ENCODE assay signal across 8 mouse cellular contexts in genomic region chr7:75642846-75643563, GRCm38 (mm10).
A peak's percentile ranks its signal among the peaks of the same experiment; 100 is the strongest.
DNase-seq lines count a peak whose midpoint lies in the region; ATAC-seq and TF ChIP-seq lines count a peak whose summit lies in the region.

No protein-coding gene starts in this region.

- H3K9ac ChIP-seq in liver, embryonic 11.5 days (ENCODE audit: low read depth, low read length) = no peak overlapping the region
- H3K9ac ChIP-seq in limb, embryonic 11.5 days (ENCODE audit: low read length) = no peak overlapping the region

- H3K4me3 ChIP-seq in liver, embryonic 11.5 days (ENCODE audit: low read depth, low read length) = no peak overlapping the region
- peak overlapping the region; percentile 40 for H3K4me3 ChIP-seq in forebrain, embryonic 10.5 days
- no peak overlapping the region for H3K4me3 ChIP-seq in limb, embryonic 11.5 days (ENCODE audit: low read depth, low read length)
- peak overlapping the region; percentile 32; the same call in 1 of the 2 replicates for H3K4me3 ChIP-seq in small intestine, adult 2 months (ENCODE audit: low read depth, low read length)
- no peak overlapping the region for H3K4me3 ChIP-seq in thymus, adult 2 months (ENCODE audit: control insufficient read depth, insufficient read depth, low read length)

- no peak for DNase-seq in liver, embryonic 11.5 days (ENCODE audit: low spot score)
- DNase-seq in liver = no peak
- DNase-seq in forebrain, embryonic 10.5 days (ENCODE audit: extremely low spot score, low spot score) = no peak
- no peak for DNase-seq in limb, embryonic 11.5 days (ENCODE audit: low spot score)
- no peak for DNase-seq in adrenal gland, postnatal 14 days
- no peak for DNase-seq in thymus, adult 2 months
- DNase-seq in retina, postnatal 1 day = no peak

- no peak overlapping the region for H3K27ac ChIP-seq in liver, embryonic 11.5 days (ENCODE audit: low read depth, low read length)
- H3K27ac ChIP-seq in forebrain, embryonic 10.5 days = peak overlapping the region; percentile 70; the same call in 1 of the 2 replicates
- no peak overlapping the region for H3K27ac ChIP-seq in limb, embryonic 11.5 days (replicated peaks; ENCODE audit: low read depth, low read length)
- H3K27ac ChIP-seq in small intestine, adult 2 months (ENCODE audit: insufficient read depth, low read depth, low read length) = peak overlapping the region; percentile 19; the same call in 1 of the 2 replicates
- H3K27ac ChIP-seq in thymus, adult 2 months (ENCODE audit: control insufficient read depth, insufficient read depth, low read length) = no peak overlapping the region

- ATAC-seq in liver, embryonic 11.5 days (replicated peaks; ENCODE audit: low FRiP score) = no peak
- no peak for ATAC-seq in limb, embryonic 11.5 days (ENCODE audit: insufficient number of reproducible peaks, low FRiP score, low TSS enrichment, low read depth)

- no peaks in the 10 kb centered on the region for H3K9me3 ChIP-seq in liver, embryonic 11.5 days (ENCODE audit: control insufficient read depth, low read length)
- H3K9me3 ChIP-seq in forebrain, embryonic 10.5 days = no peaks in the 10 kb centered on the region
- H3K9me3 ChIP-seq in limb, embryonic 11.5 days (ENCODE audit: control insufficient read depth, low read length) = no peaks in the 10 kb centered on the region

- H3K27me3 ChIP-seq in liver, embryonic 11.5 days (replicated peaks; ENCODE audit: control insufficient read depth, insufficient read depth, low read length) = no peaks in the 10 kb centered on the region
- H3K27me3 ChIP-seq in forebrain, embryonic 10.5 days (ENCODE audit: poor library complexity, severe bottlenecking) = no peaks in the 10 kb centered on the region
- H3K27me3 ChIP-seq in limb, embryonic 11.5 days (ENCODE audit: control insufficient read depth, insufficient read depth, low read length) = no peaks in the 10 kb centered on the region
- no peaks in the 10 kb centered on the region for H3K27me3 ChIP-seq in small intestine, adult 2 months (ENCODE audit: control insufficient read depth, insufficient read depth, low read length)
- H3K27me3 ChIP-seq in thymus, adult 2 months (ENCODE audit: control insufficient read depth, insufficient read depth, low read length) = no peaks in the 10 kb centered on the region

- H3K4me2 ChIP-seq in liver, embryonic 11.5 days = peak overlapping the region; percentile 63
- H3K4me2 ChIP-seq in limb, embryonic 11.5 days (ENCODE audit: low read depth, severe bottlenecking) = peak overlapping the region; percentile 22; the same call in 1 of the 2 replicates

- H3K4me1 ChIP-seq in liver, embryonic 11.5 days (replicated peaks; ENCODE audit: control insufficient read depth, insufficient read depth, low read length) = peaks cover 16% of the 10 kb centered on the region
- H3K4me1 ChIP-seq in forebrain, embryonic 10.5 days = peaks cover 44% of the 10 kb centered on the region
- H3K4me1 ChIP-seq in limb, embryonic 11.5 days (ENCODE audit: control insufficient read depth, insufficient read depth, low read length) = peaks cover 18% of the 10 kb centered on the region
- peaks cover 9% of the 10 kb centered on the region; the same call in 1 of the 2 replicates for H3K4me1 ChIP-seq in small intestine, adult 2 months (ENCODE audit: control insufficient read depth, insufficient read depth, insufficient read length, low read length)
- peaks cover 4% of the 10 kb centered on the region; the same call in 1 of the 2 replicates for H3K4me1 ChIP-seq in thymus, adult 2 months (replicated peaks; ENCODE audit: control insufficient read depth, insufficient read depth, low read length)

- TF ChIP-seq CTCF in small intestine, adult 2 months (IDR thresholded peaks at IDR 0.05; ENCODE audit: extremely low read depth, insufficient read length, insufficient replicate concordance, low read depth, low read length) = no peak
- TF ChIP-seq CTCF in thymus, adult 2 months (IDR thresholded peaks at IDR 0.05; ENCODE audit: borderline replicate concordance, control insufficient read depth, extremely low read depth, insufficient read depth, low read length, poor library complexity) = no peak

- WGBS in liver, embryonic 11.5 days = 63% methylated on average over 16 of the region's 16 CpGs
- WGBS in forebrain, embryonic 10.5 days = 56% methylated on average over 16 of the region's 16 CpGs
- 43% methylated on average over 16 of the region's 16 CpGs for WGBS in limb, embryonic 11.5 days
- WGBS in small intestine, adult 2 months = 66% methylated on average over 16 of the region's 16 CpGs
- WGBS in thymus, adult 2 months = 87% methylated on average over 16 of the region's 16 CpGs

- no peak for TF ChIP-seq POLR2A in small intestine, adult 2 months (IDR thresholded peaks at IDR 0.05; ENCODE audit: low read depth, low read length)
- no peak for TF ChIP-seq POLR2A in thymus, adult 2 months (IDR thresholded peaks at IDR 0.05; ENCODE audit: control insufficient read depth, extremely low read depth, insufficient read depth, low read length, poor library complexity)

- H3K36me3 ChIP-seq in liver, embryonic 11.5 days (ENCODE audit: control insufficient read depth, insufficient read depth, low read length) = no peaks in the 10 kb centered on the region
- H3K36me3 ChIP-seq in forebrain, embryonic 10.5 days (replicated peaks) = no peaks in the 10 kb centered on the region
- H3K36me3 ChIP-seq in limb, embryonic 11.5 days (ENCODE audit: control insufficient read depth, insufficient read depth, low read length) = no peaks in the 10 kb centered on the region
- peaks cover 3% of the 10 kb centered on the region; the same call in 1 of the 2 replicates for H3K36me3 ChIP-seq in small intestine, adult 2 months (ENCODE audit: control insufficient read depth, insufficient read depth, low read length)
- H3K36me3 ChIP-seq in thymus, adult 2 months (ENCODE audit: control insufficient read depth, insufficient read depth, low read length) = peaks cover 6% of the 10 kb centered on the region; the same call in 1 of the 2 replicates

Comparison
In these comparisons a context has a peak if more than half of its experiments do, and no peak if none do; other contexts are left out.
1. H3K27ac ChIP-seq: peak in forebrain, embryonic 10.5 days (single experiment) and small intestine, adult 2 months (single experiment); none in liver, embryonic 11.5 days (single experiment), limb, embryonic 11.5 days (single experiment) and thymus, adult 2 months (single experiment).
2. H3K4me3 ChIP-seq: peak in forebrain, embryonic 10.5 days (single experiment) and small intestine, adult 2 months (single experiment); none in liver, embryonic 11.5 days (single experiment), limb, embryonic 11.5 days (single experiment) and thymus, adult 2 months (single experiment).